Mouse (Mus musculus) erythroblast, embryonic 14.5 days (primary cell): ENCODE measurements around the gene Aktip.

Source experiments
- GATA1 ChIP-seq: IDR thresholded peaks from 2 replicates; pipeline ENCODE4 v1.6.1; 2012; ENCODE audit warnings: low read length, inconsistent platforms, mixed read lengths
- TAL1 ChIP-seq: IDR thresholded peaks from 3 replicates; pipeline ENCODE4 v1.6.1; 2012; ENCODE audit warnings: low read length, inconsistent platforms, mixed read lengths

- TF ChIP-seq GATA1 = no peak
- no peak for TF ChIP-seq TAL1
Observed at GRCm38 (mm10) chr8:91198036-91198435, 1.7 kb downstream of the Aktip start.
